Mouse (Mus musculus) heart, adult 2 months (tissue): ENCODE measurements at regions not wholly inside any gene's neighbourhood (a gene's known extent, or its start where the extent isn't known, plus 50 kb on each side); places are given as distances from the start of the nearest gene placed in this dataset.

Experiments
- CTCF ChIP-seq: fragments of 200-600 bp; IDR thresholded peaks from 2 replicates; pipeline ENCODE4 v1.8.1; 2022; ENCODE audit warnings: antibody characterized with exemption, mild to moderate bottlenecking, moderate library complexity
- POLR2A ChIP-seq: fragments of 200-500 bp; IDR thresholded peaks from 2 replicates; pipeline ENCODE4 v1.6.1; 2011; ENCODE audit warnings: mild to moderate bottlenecking, low read depth, low read length, control low read depth; ENCODE audit not compliant: insufficient read depth

- no peak for TF ChIP-seq CTCF
- no peak for TF ChIP-seq POLR2A
Measured at GRCm38 (mm10) chr1:128809601-128810000, 217.5 kb upstream of the Cxcr4 start.
